Mouse (Mus musculus) kidney, embryonic 16.5 days (tissue): ENCODE data around the gene Dxo. TPM values are rescaled to one million over a fixed set of nuclear protein-coding genes. Genes with fewer than 3 reads are reported as not detected.

Source experiments
- microRNA-seq: library from miRNA; unstranded; fragments of <30 nt; microRNA quantifications from one replicate; pipeline ENCODE4, GENCODE M21; 2016
- polyA plus RNA-seq: library from polyadenylated mRNA; unstranded; fragments of >200 nt; fragmentation: Nextera tagmentation; extraction: Ambion mirVana; gene quantifications from 2 replicates; pipeline ENCODE4 v1.2.1, GENCODE M21; 2015

Gene Dxo
- polyA plus RNA-seq, 1 experiment from 2014 or later, result 71.0 TPM

Small RNAs within 50 kb of the gene (microRNA-seq; reads per million reads assigned to microRNA genes)
- gene Mir6970 (not detected), gene Mir6971 (1.1 reads per million), gene Mir6972 (not detected)

Other genes starting within 250 kb of the Dxo start
- gene Gpsm3, start 247.2 kb upstream of the Dxo start, polyA plus RNA-seq, result 21.5 and 25.6 TPM in 2 replicates
- 13.1 and 15.6 TPM in 2 replicates for gene Pbx2, start 245.8 kb upstream of the Dxo start, polyA plus RNA-seq
- 8.8 and 16.8 TPM in 2 replicates for gene Ager, start 239.2 kb upstream of the Dxo start, polyA plus RNA-seq
- gene Rnf5, start 233.3 kb upstream of the Dxo start, polyA plus RNA-seq, result 185 and 190 TPM in 2 replicates
- 81.8 and 83.1 TPM in 2 replicates for gene Agpat1, start 232.8 kb upstream of the Dxo start, polyA plus RNA-seq
- gene Egfl8, start 221.0 kb upstream of the Dxo start, polyA plus RNA-seq, result 4.0 and 6.0 TPM in 2 replicates
- gene Ppt2, start 208.5 kb upstream of the Dxo start, polyA plus RNA-seq, result 47.3 and 53.7 TPM in 2 replicates
- gene Prrt1, start 207.5 kb upstream of the Dxo start, polyA plus RNA-seq, result 0.23 and 0.29 TPM in 2 replicates
- 17.5 and 17.7 TPM in 2 replicates for gene Fkbpl, start 192.3 kb upstream of the Dxo start, polyA plus RNA-seq
- gene Atf6b, start 189.9 kb upstream of the Dxo start, polyA plus RNA-seq, result 103 and 106 TPM in 2 replicates
- gene Tnxb, start 166.5 kb upstream of the Dxo start, polyA plus RNA-seq, result 0.51 and 0.52 TPM in 2 replicates
- 0.78 and 1.5 TPM in 2 replicates for gene C4b, start 93.1 kb upstream of the Dxo start, polyA plus RNA-seq
- 38.4 and 41.9 TPM in 2 replicates for gene Cyp21a1, start 32.5 kb upstream of the Dxo start, polyA plus RNA-seq
- 31.7 and 34.7 TPM in 2 replicates for gene Stk19, start 74 bp upstream of the Dxo start, polyA plus RNA-seq
- 59.3 and 62.0 TPM in 2 replicates for gene Skiv2l, start 13.2 kb downstream of the Dxo start, polyA plus RNA-seq
- 117 and 121 TPM in 2 replicates for gene Nelfe, start 13.4 kb downstream of the Dxo start, polyA plus RNA-seq
- 15.1 and 17.3 TPM in 2 replicates for gene Cfb, start 25.5 kb downstream of the Dxo start, polyA plus RNA-seq
- gene Zbtb12, start 42.5 kb downstream of the Dxo start, polyA plus RNA-seq, result 3.5 and 4.3 TPM in 2 replicates
- gene Gm20547, start 45.0 kb downstream of the Dxo start, polyA plus RNA-seq, result not detected in 2 replicates
- gene C2, start 61.2 kb downstream of the Dxo start, polyA plus RNA-seq, result 4.6 and 5.7 TPM in 2 replicates
- 89.9 and 92.8 TPM in 2 replicates for gene Ehmt2, start 61.5 kb downstream of the Dxo start, polyA plus RNA-seq
- 17.9 and 18.9 TPM in 2 replicates for gene Slc44a4, start 77.4 kb downstream of the Dxo start, polyA plus RNA-seq
- gene Neu1, start 94.2 kb downstream of the Dxo start, polyA plus RNA-seq, result 50.0 and 54.1 TPM in 2 replicates
- gene Hspa1b, start 122.2 kb downstream of the Dxo start, polyA plus RNA-seq, result 0.76 and 0.80 TPM in 2 replicates
- gene Gm20481, start 132.9 kb downstream of the Dxo start, polyA plus RNA-seq, result not detected in 2 replicates
- gene Hspa1a, start 135.1 kb downstream of the Dxo start, polyA plus RNA-seq, result 11.2 and 13.4 TPM in 2 replicates
- gene Hspa1l, start 135.7 kb downstream of the Dxo start, polyA plus RNA-seq, result 1.0 and 1.3 TPM in 2 replicates
- 206 and 230 TPM in 2 replicates for gene Lsm2, start 144.8 kb downstream of the Dxo start, polyA plus RNA-seq
- gene Vars, start 164.0 kb downstream of the Dxo start, polyA plus RNA-seq, result 132 and 137 TPM in 2 replicates
- gene Vwa7, start 179.6 kb downstream of the Dxo start, polyA plus RNA-seq, result 0.21 and 0.31 TPM in 2 replicates
- 5.7 and 7.1 TPM in 2 replicates for gene Sapcd1, start 191.0 kb downstream of the Dxo start, polyA plus RNA-seq
- gene Msh5, start 209.7 kb downstream of the Dxo start, polyA plus RNA-seq, result 4.5 and 6.9 TPM in 2 replicates
- gene Clic1, start 212.9 kb downstream of the Dxo start, polyA plus RNA-seq, result 341 and 345 TPM in 2 replicates
- 375 and 376 TPM in 2 replicates for gene Ddah2, start 222.0 kb downstream of the Dxo start, polyA plus RNA-seq
- gene Ly6g6c, start 228.4 kb downstream of the Dxo start, polyA plus RNA-seq, result not detected in 2 replicates
- 0.49 and 0.52 TPM in 2 replicates for gene Mpig6b, start 229.2 kb downstream of the Dxo start, polyA plus RNA-seq
- gene Ly6g6e, start 239.9 kb downstream of the Dxo start, polyA plus RNA-seq, result 1.1 and 2.0 TPM in 2 replicates
- 4.4 and 4.6 TPM in 2 replicates for gene Ly6g6d, start 241.0 kb downstream of the Dxo start, polyA plus RNA-seq
- 0.26 TPM in 1 of 2 replicates, not detected in the other for gene Ly6g6f, start 248.6 kb downstream of the Dxo start, polyA plus RNA-seq